Mouse (Mus musculus) ZHBTc4 (cell line): ENCODE data around the gene Jag1.

Experiments used
- DNase-seq: peaks from one replicate; pipeline ENCODE4 v3.0.0-alpha.2; 2011; ENCODE audit warnings: low read depth, low spot score

Jag1 gene

GRCm38 (mm10) chr2:137063829-137064228, 52.6 kb downstream of the Jag1 start:
- DNase-seq = no peak

GRCm38 (mm10) chr2:137049906-137050305, 66.5 kb downstream of the Jag1 start:
- DNase-seq = no peak

GRCm38 (mm10) chr2:137049367-137049766, 67.1 kb downstream of the Jag1 start:
- no peak for DNase-seq

- no peak for DNase-seq
These were observed 72.3 kb downstream of the Jag1 start for GRCm38 (mm10) chr2:137044122-137044521.
